Mouse (Mus musculus): ENCODE measurements at regions not wholly inside any gene's neighbourhood (a gene's known extent, or its start where the extent isn't known, plus 50 kb on each side); places are given as distances from the start of the nearest gene placed in this dataset.

DNA sequence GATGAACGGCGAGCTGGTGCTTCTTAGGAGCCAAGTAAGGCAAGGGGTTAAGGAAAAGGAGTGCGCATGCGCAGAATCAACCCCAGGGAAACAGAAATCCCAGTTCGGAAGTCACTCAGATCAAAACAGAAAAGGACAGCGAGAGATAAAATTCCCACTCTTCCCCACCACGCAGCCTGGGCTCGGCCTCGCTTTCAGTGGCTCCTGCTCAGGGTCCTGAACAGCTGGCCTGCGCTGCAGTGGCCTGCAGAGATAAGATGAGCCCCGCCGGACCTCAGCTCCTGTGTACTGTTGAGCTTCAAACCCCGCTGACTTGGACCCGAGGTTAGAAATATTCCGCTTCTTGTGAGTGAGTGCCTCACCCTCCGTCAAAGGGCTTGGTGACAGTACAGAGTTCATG lies 428.3 kb downstream of the Matn1 start:
- Histone ChIP-seq H3K9me3 (replicated peaks) (no peaks in the 10 kb centered on the region), H3K27me3 (replicated peaks) (no peaks in the 10 kb centered on the region), H3K4me3 (0 out of 2 replicates have a peak overlapping the region, but pooled peaks have one; percentile 12), H3K36me3 (no peaks in the 10 kb centered on the region), H3K4me1 (replicated peaks) (peaks cover 18% of the 10 kb centered on the region), H3K9ac (0 out of 2 replicates have a peak overlapping the region, but pooled peaks have one; percentile 46), H3K4me2 (peak overlapping the region; percentile 55), H3K27ac (ENCODE audit: poor library complexity, severe bottlenecking) (no peak overlapping the region)
- no peak for ATAC-seq (ENCODE audit: insufficient number of reproducible peaks, low FRiP score)
- 17% methylated on average over 16 of the region's 16 CpGs for WGBS

DNA sequence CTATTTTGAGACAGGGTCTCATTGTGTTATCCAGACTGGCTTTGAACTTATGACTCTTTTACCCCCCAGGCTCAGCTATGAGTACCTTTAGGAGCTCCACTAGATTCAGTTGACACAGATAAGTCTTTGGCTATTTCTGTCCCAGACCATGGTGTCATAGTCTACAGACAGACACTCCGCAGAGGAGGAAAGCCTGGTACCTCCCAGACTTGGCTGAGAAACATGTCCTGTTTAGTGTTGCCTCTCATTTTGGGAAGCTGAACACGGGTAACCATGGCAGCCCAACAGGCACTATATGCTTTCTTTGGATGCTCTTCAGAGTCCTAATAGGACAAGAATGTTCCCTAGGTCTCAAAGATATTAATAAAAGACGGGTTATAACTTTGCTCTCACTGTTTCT lies 429.0 kb downstream of the Matn1 start:
- Histone ChIP-seq H3K27ac (ENCODE audit: poor library complexity, severe bottlenecking) (no peak overlapping the region), H3K9ac (no peak overlapping the region), H3K27me3 (replicated peaks) (no peaks in the 10 kb centered on the region), H3K9me3 (replicated peaks) (no peaks in the 10 kb centered on the region), H3K4me1 (replicated peaks) (peaks cover 21% of the 10 kb centered on the region), H3K4me2 (no peak overlapping the region), H3K4me3 (no peak overlapping the region), H3K36me3 (no peaks in the 10 kb centered on the region)
- WGBS: 51% methylated on average over 3 of the region's 3 CpGs
- no peak for ATAC-seq (ENCODE audit: insufficient number of reproducible peaks, low FRiP score)

DNA sequence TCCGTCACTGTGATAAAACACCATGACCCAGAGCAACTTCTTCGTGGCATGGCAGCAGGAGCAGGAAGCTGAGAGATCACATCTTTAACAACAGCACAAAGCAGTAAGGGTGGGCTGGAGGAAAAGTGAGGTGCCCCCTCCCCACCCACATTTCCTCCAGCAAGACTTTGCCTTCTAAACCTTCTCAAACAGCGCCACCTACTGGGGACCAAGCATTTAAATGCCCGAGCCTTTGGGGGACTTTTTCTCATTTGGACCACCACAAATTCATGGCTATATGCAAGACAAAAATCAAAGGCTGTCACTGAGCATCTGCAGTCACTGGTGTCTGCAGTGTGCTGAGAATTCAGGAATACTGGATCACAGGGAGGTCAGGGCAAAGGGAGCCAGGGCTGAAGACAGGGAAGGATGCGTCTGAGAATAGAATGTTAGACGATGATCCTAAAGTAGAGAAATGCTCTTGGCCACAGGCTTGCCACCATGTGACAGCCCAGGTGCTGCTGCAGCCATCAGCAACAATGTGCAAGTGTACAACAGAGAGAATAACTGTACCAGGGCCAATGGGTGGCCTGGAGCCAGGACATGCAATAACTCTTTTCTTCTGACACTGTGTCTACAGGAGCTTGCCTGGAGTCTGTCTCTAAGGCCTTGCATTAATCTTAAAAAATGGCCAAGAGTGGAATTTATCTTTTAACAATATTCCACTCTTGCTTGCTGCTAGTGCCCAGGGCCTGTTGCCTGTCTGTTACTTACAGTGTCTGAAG lies 430.5 kb downstream of the Matn1 start:
- WGBS: 83% methylated on average over 6 of the region's 6 CpGs
- Histone ChIP-seq H3K9me3 (replicated peaks) (no peaks in the 10 kb centered on the region), H3K27ac (ENCODE audit: poor library complexity, severe bottlenecking) (no peak overlapping the region), H3K4me2 (no peak overlapping the region), H3K4me1 (replicated peaks) (peaks cover 30% of the 10 kb centered on the region), H3K4me3 (no peak overlapping the region), H3K9ac (no peak overlapping the region), H3K27me3 (replicated peaks) (no peaks in the 10 kb centered on the region), H3K36me3 (no peaks in the 10 kb centered on the region)
- ATAC-seq (ENCODE audit: insufficient number of reproducible peaks, low FRiP score): no peak

DNA sequence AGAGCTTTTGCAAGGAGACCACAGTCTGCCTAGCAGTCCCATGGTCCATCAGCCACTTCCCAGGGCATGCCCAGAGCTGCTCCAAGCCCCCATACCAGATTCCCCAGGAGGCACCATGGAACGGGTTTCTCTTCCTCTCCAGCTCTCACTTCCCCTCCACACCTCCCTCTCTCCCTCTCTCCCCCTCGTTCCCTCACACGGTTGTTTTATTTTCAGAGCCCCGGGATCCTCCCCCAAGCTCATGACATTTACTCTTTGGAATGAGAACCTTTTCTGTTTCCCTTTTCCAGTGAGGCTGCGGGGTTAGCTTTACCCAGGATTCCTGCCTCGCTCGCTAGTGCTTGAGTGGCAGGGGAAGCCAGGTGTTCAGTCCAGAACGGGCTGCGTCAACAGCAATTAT lies 436.9 kb downstream of the Matn1 start:
- Histone ChIP-seq H3K27me3 (replicated peaks) (no peaks in the 10 kb centered on the region), H3K36me3 (no peaks in the 10 kb centered on the region), H3K9me3 (replicated peaks) (no peaks in the 10 kb centered on the region), H3K27ac (ENCODE audit: poor library complexity, severe bottlenecking) (peak overlapping the region; percentile 58), H3K4me1 (replicated peaks) (peaks cover 39% of the 10 kb centered on the region), H3K4me3 (no peak overlapping the region), H3K9ac (no peak overlapping the region), H3K4me2 (peak overlapping the region; percentile 4)
- 37% methylated on average over 9 of the region's 9 CpGs for WGBS
- no peak for ATAC-seq (ENCODE audit: insufficient number of reproducible peaks, low FRiP score)

DNA sequence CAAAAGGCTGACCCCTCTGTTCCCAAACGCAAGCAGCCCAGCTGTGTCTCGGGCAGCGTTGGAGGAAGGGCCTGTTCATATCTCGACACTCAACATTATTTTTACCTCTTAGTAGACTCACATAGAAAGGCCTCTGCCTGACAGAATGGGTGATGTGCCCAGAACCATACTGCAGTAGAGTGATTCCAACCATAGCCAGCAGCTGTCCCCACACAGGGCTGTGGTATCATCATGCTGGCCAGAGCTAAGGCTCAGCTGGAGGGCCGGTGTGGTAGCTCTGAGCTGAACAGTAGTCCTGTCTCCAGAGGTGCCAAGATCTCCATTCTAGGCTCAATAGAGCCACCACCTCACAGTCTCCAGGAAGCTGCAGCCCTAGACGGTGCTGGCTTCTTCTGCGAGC lies 437.3 kb downstream of the Matn1 start:
- H3K4me1 ChIP-seq (replicated peaks): peaks cover 39% of the 10 kb centered on the region
- ATAC-seq (ENCODE audit: insufficient number of reproducible peaks, low FRiP score): no peak
- no peaks in the 10 kb centered on the region for H3K36me3 ChIP-seq
- H3K9me3 ChIP-seq (replicated peaks): no peaks in the 10 kb centered on the region
- WGBS: 68% methylated on average over 7 of the region's 7 CpGs
- peak overlapping the region; percentile 58 for H3K27ac ChIP-seq (ENCODE audit: poor library complexity, severe bottlenecking)
- H3K4me3 ChIP-seq: no peak overlapping the region
- H3K4me2 ChIP-seq: peak overlapping the region; percentile 4; the same call in 1 of the 2 replicates
- H3K9ac ChIP-seq: no peak overlapping the region
- H3K27me3 ChIP-seq (replicated peaks): no peaks in the 10 kb centered on the region

DNA sequence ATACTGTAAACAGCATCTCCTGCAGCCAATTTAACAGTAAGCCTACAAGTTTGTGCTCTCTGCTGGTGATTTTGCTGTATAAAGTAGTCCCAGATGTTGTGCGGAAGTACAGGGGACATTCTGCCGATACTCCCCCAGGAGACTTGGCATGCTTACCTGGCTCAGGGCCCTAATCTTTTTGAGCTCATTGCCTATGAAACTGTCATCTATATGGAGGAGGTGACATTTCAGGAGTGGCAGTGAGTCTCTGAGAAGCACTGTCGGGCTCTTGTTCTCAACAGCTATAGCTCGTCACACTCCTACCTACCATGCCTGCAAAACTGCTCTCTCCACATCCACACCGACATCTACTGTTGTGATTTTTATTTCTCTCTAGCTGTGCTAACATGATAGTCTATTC lies 439.7 kb downstream of the Matn1 start:
- H3K9me3 ChIP-seq (replicated peaks): no peaks in the 10 kb centered on the region
- no peak for ATAC-seq (ENCODE audit: insufficient number of reproducible peaks, low FRiP score)
- H3K27me3 ChIP-seq (replicated peaks): no peaks in the 10 kb centered on the region
- H3K36me3 ChIP-seq: no peaks in the 10 kb centered on the region
- peaks cover 34% of the 10 kb centered on the region for H3K4me1 ChIP-seq (replicated peaks)
- H3K27ac ChIP-seq (ENCODE audit: poor library complexity, severe bottlenecking): no peak overlapping the region
- H3K4me2 ChIP-seq: no peak overlapping the region
- 77% methylated on average over 5 of the region's 5 CpGs for WGBS
- H3K9ac ChIP-seq: no peak overlapping the region
- no peak overlapping the region for H3K4me3 ChIP-seq

DNA sequence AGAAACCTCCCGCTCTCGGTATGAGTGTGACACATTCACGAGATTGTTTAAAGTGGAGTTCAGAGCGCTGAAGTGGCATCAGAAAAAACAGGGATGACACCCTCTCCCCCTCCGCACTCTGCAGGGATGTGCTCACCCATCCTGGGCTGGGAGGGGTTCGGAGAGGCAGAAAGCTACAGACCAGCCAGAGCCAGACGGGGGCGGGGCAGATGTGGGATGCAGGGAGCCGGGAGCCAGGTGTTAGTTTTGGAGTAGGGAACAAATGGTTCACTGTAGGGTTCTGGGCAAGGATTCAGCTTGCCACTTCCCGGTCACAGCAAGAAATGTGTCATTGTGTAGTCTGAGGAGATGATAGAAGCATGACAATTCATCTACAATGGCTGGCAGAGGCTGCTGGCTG lies 442.8 kb downstream of the Matn1 start:
- WGBS: 58% methylated on average over 10 of the region's 10 CpGs
- no peak for ATAC-seq (ENCODE audit: insufficient number of reproducible peaks, low FRiP score)
- Histone ChIP-seq H3K4me1 (replicated peaks) (peaks cover 16% of the 10 kb centered on the region), H3K4me2 (no peak overlapping the region), H3K27me3 (replicated peaks) (no peaks in the 10 kb centered on the region), H3K4me3 (no peak overlapping the region), H3K27ac (ENCODE audit: poor library complexity, severe bottlenecking) (no peak overlapping the region), H3K9ac (no peak overlapping the region), H3K9me3 (replicated peaks) (no peaks in the 10 kb centered on the region), H3K36me3 (no peaks in the 10 kb centered on the region)

DNA sequence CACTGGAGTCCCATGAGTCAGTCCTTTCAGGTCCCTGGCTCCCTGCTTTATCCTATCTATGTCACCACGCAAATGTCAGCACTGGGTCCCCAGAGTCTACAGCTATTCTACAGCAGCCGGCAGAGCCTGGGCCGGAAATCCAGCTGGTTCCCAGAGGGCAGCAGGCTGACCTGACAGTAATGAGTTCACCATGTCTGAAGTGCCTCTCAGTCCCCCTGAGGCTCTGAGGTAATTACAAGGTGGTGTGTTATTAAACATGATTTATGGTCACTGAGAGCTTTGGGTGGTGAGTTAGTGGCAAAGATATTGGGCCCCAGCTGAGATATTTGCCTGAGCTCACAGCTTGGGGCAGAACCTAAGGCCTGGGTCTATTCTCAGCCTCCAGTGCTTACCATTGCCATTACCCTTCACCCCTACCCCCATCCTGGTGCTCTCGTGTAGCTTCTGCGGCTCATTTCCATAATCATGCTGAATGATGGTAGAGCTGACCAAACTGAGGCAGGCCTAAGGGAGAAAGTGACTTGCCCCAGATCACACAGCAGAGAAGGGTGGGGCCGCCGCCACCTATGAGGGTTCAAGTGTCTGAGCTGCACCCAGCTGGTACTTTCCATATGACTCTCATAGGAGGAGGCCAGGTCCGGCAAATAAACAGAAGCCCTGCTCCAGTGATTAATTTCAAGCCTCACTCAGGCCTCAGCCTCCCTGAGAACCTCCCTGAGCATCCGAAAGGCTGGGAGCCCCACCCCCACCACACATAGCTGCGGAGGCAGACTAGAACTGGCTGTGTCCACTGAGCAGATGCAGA lies 446.8 kb downstream of the Ptpru start:
- Histone ChIP-seq H3K4me2 (no peak overlapping the region), H3K4me1 (replicated peaks) (0 out of 2 replicates have a peak, but pooled peaks cover 6% of the 10 kb centered on the region), H3K27me3 (replicated peaks) (no peaks in the 10 kb centered on the region), H3K27ac (ENCODE audit: poor library complexity, severe bottlenecking) (no peak overlapping the region), H3K9ac (no peak overlapping the region), H3K36me3 (no peaks in the 10 kb centered on the region), H3K9me3 (replicated peaks) (no peaks in the 10 kb centered on the region), H3K4me3 (no peak overlapping the region)
- ATAC-seq (ENCODE audit: insufficient number of reproducible peaks, low FRiP score): no peak
- 59% methylated on average over 10 of the region's 10 CpGs for WGBS

DNA sequence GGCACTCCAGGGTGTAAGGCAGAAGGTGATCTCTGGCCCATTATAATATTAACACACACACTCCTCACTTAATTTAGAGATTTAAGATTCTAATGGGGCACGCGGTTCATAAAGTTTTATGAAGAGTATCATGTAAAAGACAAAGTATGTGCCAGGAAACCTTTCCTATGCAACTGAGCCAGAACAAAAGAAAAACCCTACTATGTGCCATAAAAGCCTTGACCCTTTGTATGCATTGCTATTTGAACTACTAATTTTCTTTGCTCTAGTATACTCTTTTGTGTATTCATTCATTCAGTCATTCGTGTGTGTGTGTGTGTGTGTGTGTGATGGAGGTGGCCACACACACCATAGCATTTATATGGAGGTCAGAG lies 446.2 kb downstream of the Ptpru start:
- 92% methylated on average over 3 of the region's 3 CpGs for WGBS
- Histone ChIP-seq H3K27ac (ENCODE audit: poor library complexity, severe bottlenecking) (no peak overlapping the region), H3K36me3 (no peaks in the 10 kb centered on the region), H3K27me3 (replicated peaks) (no peaks in the 10 kb centered on the region), H3K4me2 (no peak overlapping the region), H3K9ac (no peak overlapping the region), H3K9me3 (replicated peaks) (no peaks in the 10 kb centered on the region), H3K4me1 (replicated peaks) (0 out of 2 replicates have a peak, but pooled peaks cover 6% of the 10 kb centered on the region), H3K4me3 (no peak overlapping the region)
- ATAC-seq (ENCODE audit: insufficient number of reproducible peaks, low FRiP score): no peak

DNA sequence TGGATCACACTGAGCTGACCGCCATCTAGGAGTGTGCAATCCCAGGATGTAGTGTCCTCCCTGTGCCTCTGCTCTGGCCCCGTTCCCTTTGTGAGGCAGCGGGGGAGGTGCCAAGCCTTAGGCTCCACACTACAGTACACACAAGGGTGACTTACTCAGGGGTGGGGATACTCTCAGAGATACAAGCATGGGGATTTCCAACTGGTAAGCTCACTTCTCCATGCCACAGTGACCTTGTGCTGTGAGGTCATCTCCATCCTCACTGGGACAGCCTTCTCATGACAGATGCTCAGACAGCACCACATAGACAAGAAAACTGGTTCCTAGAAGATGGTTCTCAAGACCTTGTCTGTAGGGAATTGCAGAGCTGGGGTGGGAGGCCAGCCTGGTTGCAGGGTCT lies 445.6 kb downstream of the Ptpru start:
- Histone ChIP-seq H3K9me3 (replicated peaks) (no peaks in the 10 kb centered on the region), H3K9ac (no peak overlapping the region), H3K4me1 (replicated peaks) (0 out of 2 replicates have a peak, but pooled peaks cover 6% of the 10 kb centered on the region), H3K36me3 (no peaks in the 10 kb centered on the region), H3K4me2 (no peak overlapping the region), H3K4me3 (no peak overlapping the region), H3K27ac (ENCODE audit: poor library complexity, severe bottlenecking) (no peak overlapping the region), H3K27me3 (replicated peaks) (no peaks in the 10 kb centered on the region)
- WGBS: 72% methylated on average over 3 of the region's 3 CpGs
- ATAC-seq (ENCODE audit: insufficient number of reproducible peaks, low FRiP score): no peak

DNA sequence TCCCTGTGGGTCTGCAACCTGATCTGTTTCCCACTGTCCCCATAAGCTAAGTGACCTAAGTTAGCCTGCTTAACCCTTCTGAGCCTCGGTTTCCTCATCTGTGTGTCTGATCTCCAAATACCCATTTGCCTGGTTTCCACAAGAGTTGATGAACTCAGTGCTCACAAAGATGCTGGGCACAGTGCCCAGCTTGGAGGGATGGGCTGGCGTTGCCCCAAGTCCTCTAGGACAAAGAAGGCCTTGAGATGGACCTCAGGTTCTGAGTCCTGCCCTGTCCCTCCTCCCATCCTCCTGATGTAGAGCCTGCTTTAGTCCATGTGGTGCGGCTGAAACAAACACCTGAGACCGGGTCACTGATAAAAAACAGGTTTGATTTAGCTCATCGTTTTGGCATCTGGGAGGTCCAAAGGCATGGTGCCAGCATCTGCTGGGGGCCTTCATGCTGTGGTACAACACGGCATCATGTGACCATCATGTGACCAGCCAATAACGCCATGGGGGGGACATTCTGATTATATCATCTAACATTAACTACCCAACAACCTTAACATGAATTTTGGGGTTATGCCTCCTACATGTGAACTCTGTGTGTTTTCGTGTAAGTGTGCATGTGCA lies 441.8 kb downstream of the Ptpru start:
- ATAC-seq (ENCODE audit: insufficient number of reproducible peaks, low FRiP score): no peak
- 81% methylated on average over 8 of the region's 8 CpGs for WGBS
- 0 out of 2 replicates have a peak, but pooled peaks cover 4% of the 10 kb centered on the region for H3K4me1 ChIP-seq (replicated peaks)

More for the DNA sequence above, 441.8 kb downstream of the Ptpru start:
- no peak overlapping the region for H3K4me2 ChIP-seq
- no peak overlapping the region for H3K4me3 ChIP-seq
- no peaks in the 10 kb centered on the region for H3K27me3 ChIP-seq (replicated peaks)
- no peaks in the 10 kb centered on the region for H3K9me3 ChIP-seq (replicated peaks)
- H3K36me3 ChIP-seq: no peaks in the 10 kb centered on the region
- no peak overlapping the region for H3K27ac ChIP-seq (ENCODE audit: poor library complexity, severe bottlenecking)
- H3K9ac ChIP-seq: no peak overlapping the region
